Mouse (Mus musculus) 3T3-L1 (cell line): ENCODE results near the gene Wdr27.
"Not testable (repeated sequence)": the region's sequence is repeated elsewhere in the genome, so short reads cannot be mapped to it uniquely, and the experiment has no call there.

Experiments used
- DNase-seq: peaks from one replicate; pipeline ENCODE4 v3.0.0-alpha.2; 2015; ENCODE audit warnings: low read depth, low spot score

Wdr27 gene

GRCm38 (mm10) chr17:14943009-14943728 lies at the start of gene Wdr27, which contains the start of gene 1600012H06Rik:
TSS of gene Wdr27 (minus strand) at chr17:14943158.
TSS of gene 1600012H06Rik (plus strand) at chr17:14943184.
- peak; percentile 100 for DNase-seq

DNA sequence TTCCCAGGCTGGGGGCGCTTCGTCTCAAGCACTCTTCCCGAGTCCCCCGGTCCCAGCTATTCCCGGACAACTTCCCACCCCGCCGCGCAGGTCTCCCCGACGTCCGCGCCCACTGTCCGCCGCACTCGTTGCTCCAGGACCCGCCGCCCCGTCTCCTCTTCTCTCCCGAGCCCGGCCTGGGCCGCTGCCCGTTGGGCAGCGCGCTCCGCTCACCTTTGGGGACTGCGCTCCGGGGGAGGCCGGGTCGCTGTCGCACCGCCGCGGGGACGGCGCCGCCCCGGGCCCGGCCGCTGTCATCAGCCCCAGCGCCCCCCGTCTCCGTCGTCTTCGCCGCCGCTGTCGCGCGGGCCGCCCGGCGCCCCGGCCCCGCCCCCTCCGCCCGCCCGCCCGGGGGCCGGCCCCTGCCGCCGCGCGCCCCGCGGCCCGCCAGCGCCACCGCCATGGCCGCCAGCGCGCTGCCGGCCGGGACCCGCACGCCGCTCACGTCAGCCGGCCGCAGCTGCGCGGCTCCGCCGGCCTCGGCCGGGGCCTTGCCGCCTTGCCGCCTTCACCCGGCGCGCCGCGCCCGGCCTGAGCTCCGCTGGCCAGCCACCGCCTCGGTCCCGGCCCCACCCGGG lies 49.7 kb upstream of the Wdr27 start:
- DNase-seq = not testable (repeated sequence)

DNA sequence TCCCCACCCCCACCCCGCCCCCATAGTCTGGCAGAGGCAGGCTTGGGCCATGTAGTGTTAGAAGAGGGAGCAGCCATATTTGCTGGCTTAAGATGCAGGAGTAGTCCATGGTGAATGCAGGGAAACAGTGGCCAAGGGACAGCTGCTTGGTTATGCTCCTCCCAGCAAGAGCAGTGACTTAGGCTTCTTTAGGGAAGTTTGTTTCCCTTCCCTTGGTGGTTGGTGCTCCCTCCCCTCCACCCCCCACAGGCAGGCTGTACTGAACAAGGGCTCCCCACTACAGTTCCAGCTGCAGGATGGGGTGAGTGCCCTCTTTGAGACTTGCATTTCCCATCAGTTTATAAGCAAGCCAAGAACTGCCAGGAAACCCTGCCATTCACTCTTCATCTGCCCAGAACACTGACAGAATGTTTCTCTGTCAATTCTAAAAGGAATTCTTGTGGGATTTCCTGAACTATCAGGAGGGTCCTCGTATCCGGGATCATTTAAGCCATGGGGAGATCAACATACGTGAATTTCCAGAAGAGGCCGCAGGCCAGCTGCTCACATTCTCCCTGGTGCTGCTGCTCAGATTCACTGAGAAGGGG lies 47.3 kb upstream of the Wdr27 start:
- DNase-seq = not testable (repeated sequence)

DNA sequence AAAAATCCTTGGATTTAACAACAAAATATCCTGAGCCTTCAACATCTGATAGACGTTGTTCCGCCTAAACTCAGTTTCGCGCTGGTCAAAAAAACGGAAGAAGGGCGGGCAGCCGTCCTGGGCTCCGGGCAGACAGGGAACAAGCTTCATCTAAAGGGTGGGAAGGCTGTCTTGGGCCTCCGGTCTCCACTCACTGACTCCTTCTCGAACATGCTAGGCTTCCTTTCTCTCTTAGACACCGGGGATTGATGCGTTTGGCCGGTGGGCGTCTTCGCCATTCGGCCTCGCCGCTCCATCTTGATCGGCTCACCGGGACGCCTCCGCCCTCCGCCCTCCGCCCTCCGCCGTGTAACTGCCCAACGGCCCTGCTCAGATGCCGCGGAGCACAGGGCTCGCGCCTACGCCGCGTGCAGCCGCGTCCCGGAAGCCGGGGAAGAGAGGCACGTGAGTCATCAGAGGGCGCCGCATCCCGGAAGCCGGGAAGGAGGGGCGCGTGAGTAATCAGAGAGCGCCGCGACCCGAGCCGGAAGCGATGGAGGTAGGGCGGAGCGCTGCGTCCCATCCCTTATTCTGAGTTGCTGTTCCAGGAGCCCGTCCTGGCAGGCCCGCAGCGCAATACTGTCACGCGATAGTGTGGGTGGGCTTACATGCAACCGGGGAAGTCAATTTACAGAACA lies 35.5 kb upstream of the Wdr27 start, which contains the start of the genes 9030025P20Rik and Gm3417:
Gene 9030025P20Rik (plus strand): TSS at position 107 of the 677 bp plus-strand sequence.
Gene Gm3417 (minus strand): TSS at position 429 of the 677 bp plus-strand sequence.
- not testable (repeated sequence) for DNase-seq

DNA sequence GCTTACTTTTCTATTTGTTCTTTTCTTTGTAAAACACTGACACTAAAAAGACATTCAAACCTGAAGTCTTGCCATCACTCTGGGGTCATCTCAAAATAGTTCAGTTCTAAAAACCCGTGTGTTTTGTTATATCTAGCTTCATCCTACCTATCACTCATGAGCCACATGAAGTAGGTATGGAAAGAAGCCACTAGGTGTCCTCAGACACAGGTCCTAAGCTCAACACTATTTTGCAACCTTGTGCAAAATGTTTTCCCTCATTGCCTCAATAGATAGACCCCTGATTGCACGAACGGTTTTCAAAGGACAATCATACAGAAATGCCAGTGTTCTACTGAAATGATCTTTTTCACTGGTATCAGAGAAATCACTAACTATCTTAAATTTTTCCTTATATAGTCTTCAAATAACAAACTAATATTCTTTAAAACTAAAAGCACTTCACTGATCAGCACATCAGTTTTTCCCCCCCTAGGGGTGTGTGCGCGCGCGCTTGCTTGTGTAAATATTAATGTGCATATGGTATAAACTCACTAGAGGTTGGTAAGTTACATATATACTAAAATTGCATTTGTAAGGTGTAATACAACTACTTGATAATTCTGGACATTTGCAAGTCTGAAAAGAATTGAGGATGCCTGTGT lies 34.9 kb upstream of the Wdr27 start:
- not testable (repeated sequence) for DNase-seq

GRCm38 (mm10) chr17:14968373-14968913 lies 25.5 kb upstream of the Wdr27 start:
- not testable (repeated sequence) for DNase-seq

DNA sequence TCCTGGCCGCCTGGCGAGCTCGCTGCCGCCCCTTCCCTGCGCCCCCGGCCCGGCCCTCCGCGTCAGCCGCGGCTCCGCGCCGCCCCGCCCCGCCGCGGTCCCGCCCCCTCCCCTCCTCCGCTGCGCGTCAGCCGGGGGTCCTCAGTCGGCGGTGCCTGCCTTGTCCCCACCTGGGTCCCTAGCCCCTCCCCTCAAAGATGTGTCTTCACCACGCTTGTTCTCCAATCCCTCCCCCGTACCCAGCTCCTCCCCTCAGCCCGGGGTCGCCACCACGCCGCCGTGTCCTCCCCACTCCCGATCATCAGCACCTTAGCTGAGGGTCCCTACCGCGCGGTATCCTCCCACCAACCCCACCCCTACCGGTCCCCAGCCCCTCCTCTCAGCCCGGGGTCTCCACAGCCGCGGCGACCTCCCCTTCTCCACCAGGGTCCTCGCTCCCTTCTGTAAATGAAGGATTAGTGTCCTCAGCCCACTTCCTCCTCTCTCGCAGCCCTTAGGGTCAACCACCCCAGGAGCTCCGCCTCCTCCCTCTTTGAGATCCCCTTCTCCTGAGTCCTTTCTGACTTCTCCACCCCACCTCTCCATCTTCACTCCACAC lies 18.7 kb upstream of the Wdr27 start:
- DNase-seq = not testable (repeated sequence)

GRCm38 (mm10) chr17:14960951-14961556 lies 18.1 kb upstream of the Wdr27 start, which contains the start of gene Phf10:
TSS of gene Phf10 (minus strand) at chr17:14961273.
- not testable (repeated sequence) for DNase-seq

GRCm38 (mm10) chr17:14960520-14960919 lies 17.6 kb upstream of the Wdr27 start:
- peak; percentile 37 for DNase-seq

GRCm38 (mm10) chr17:14959979-14960378 lies 17.0 kb upstream of the Wdr27 start:
- DNase-seq = peak; percentile 77

GRCm38 (mm10) chr17:14958686-14959327 lies 15.8 kb upstream of the Wdr27 start:
- DNase-seq = no peak

DNA sequence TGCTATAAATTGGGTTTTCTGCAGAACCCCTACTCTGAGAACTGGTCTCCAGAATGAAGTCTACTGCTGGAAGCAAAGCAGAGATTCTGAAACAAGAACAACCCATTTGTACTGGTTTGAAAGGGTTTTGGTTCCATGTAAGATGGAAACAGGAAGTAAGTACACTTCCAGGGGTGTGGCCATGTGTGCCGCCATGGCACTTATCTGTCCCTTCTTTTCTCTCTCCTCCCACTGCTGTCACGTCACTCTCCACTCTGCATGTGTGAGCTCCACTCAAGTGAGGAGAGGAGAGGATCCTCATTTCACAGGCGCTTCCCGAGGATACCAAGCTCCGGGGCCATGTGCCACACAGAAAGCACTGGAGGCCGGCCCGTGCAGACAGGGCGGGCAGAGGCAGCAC lies 10.5 kb upstream of the Wdr27 start:
- no peak for DNase-seq

DNA sequence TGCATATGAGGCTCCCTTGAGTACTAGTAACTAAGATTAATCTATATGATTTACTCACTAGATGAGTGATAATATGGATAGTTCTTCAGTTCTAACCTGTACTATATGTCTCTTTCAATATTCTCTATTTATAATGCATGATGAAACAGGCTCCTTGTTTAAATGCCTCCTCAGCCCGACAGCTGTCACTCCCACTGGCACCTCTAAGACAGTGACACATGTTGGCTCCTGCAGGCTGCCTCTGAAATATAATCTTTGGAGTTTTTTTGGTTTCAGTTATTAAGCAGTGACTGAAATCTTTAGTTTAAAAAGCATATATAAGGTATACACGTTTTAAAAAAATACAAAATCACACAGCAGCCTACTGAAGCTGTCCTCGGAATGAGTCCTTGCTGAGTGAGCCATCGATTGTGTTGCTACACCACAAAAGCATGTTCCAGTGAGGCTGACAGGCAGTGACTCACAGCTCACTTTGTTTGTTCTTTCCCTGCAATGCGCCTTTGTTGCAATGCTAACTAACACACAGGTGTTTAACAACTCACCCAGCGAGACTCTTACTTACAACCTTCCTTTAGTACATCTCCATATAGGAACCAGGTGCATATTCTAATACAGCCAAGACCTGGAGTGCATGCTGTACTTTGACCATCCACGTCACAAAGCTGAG lies 6.3 kb upstream of the Wdr27 start:
- DNase-seq = no peak

DNA sequence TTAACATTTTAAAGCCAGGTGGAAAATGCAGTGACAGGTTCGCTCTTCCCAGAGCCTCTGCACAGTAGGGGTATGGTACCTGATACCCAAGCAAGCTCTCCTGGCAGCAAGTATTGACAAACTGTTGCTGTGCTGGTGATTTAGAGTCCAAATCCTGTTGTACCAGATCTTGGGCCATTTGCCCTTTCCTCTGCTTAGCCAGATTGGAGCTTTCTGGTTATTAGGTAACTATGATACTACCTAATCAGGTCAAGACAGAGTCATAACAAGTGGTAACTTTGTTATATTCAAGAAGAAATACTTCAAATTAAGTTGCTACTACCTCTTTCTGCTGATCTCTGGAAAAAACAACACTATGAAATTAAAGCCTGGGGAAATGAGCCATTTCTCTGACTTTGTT lies 1.6 kb upstream of the Wdr27 start:
- DNase-seq = no peak

DNA sequence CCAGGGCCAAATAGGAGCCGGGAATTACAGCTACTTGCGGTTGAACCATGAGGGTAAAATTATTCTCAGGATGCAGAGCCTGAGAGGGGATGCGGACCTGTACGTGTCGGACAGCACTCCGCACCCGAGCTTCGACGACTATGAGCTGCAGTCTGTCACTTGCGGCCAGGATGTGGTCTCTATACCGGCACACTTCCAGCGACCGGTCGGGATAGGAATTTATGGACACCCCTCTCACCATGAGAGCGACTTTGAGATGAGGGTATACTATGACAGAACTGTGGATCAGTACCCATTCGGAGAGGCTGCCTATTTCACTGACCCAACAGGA lies 736 bp upstream of the Wdr27 start:
- peak; percentile 52 for DNase-seq

DNA sequence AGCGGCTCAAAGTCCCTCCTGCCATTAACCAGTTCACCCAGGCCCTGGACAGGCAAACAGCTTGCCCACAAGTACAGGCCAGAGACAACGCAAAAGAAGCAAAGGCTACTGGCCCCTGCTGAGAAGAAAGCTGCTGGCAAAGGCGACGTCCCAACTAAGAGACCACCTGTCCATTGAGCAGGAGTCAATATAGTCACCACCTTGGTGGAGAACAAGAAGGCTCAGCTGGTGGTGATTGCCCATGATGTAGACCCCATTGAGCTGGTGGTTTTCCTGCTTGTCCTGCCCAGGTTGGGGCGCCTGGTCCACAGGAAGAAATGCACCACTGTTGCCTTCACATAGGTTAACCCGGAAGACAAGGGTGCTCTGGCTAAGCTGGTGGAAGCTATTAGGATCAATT lies 777 bp downstream of the Wdr27 start:
- not testable (repeated sequence) for DNase-seq

- DNase-seq = peak; percentile 14
These were observed 6.9 kb downstream of the Wdr27 start for GRCm38 (mm10) chr17:14935841-14936605.

GRCm38 (mm10) chr17:14935280-14935679 lies 7.7 kb downstream of the Wdr27 start:
- DNase-seq = not testable (repeated sequence)

- DNase-seq = no peak
These were observed 11.5 kb downstream of the Wdr27 start for GRCm38 (mm10) chr17:14931469-14931868.
